Mouse (Mus musculus) lung, postnatal 10 days (tissue): ENCODE data around the gene Zbtb20.

Source experiments
- DNase-seq: peaks from one replicate; pipeline ENCODE4 v3.0.0; 2021

The Zbtb20 gene

GRCm38 (mm10) chr16:42875852-42875980, at the start of gene Zbtb20:
Gene Zbtb20, plus strand, starts transcription at chr16:42875881.
- DNase-seq = no peak

DNA sequence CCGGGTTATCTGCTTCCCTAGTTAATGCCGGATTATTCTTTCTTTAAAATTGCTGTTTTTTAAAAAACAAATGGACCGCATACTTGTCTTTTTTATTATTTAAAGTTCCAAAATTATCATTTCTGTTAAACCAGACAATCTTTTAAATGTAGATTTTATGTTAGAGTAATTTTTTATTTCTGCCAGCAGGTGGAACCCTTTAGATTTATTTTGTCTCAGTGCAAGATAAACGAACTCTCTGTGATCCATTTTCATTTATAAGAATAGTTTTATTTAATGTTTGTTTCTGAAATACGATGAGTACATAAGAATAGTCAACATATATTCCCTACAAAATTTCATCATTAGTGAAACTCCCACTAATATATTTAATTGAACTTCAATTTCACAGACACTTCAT, 39.7 kb upstream of the Zbtb20 start:
- no peak for DNase-seq

DNA sequence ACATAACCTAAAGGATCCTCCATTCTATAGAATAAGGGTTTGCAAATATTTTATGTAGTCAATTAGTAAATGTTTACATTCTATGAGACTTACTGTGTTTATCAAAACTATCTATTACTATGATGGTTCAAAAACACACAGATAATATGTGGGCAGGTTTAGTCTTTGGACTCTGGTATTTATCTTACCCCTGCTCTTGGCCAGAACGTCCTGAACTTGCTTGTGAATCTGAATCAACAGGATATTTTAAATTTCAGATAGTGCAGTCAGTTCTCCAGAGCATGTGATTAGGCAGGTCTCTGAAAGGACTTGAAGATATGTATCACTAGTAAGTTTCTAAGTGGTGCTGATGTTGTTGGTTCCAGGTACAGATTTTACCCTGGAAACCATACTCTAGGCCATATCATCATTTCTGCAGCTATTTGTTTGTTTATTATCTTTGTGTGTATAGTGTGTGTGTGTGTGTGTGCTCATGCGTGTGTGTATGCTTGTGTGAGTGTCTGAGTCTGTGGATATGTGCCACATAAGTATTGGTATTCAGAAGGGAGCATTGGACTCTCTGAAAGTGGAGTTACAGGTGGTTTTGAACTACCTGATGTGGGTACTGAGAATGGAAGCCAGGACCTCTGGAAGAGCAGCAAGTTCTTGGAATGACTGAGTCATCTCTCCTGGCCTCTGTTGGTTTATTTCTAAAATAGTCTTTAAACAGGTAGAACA, 39.1 kb upstream of the Zbtb20 start:
- DNase-seq = no peak

DNA sequence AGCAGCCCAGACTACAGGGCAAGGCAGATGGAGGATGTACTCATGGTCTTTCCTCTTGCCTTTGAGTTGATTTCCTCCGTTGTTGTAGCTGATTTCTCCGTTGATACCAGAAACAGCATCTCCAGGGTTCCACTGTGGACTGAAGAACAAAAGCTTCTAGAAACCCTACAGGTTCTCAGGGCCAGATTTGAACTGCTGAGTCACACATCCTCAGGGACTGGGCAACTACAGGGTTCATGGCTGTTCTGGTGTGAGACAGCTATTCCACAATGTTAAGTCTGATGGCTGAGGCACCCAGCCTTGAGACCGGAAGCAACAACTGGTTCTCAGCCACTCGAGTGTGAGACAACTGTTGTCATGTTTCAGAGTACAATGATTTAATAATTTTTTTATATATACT, 37.5 kb upstream of the Zbtb20 start:
- no peak for DNase-seq

DNA sequence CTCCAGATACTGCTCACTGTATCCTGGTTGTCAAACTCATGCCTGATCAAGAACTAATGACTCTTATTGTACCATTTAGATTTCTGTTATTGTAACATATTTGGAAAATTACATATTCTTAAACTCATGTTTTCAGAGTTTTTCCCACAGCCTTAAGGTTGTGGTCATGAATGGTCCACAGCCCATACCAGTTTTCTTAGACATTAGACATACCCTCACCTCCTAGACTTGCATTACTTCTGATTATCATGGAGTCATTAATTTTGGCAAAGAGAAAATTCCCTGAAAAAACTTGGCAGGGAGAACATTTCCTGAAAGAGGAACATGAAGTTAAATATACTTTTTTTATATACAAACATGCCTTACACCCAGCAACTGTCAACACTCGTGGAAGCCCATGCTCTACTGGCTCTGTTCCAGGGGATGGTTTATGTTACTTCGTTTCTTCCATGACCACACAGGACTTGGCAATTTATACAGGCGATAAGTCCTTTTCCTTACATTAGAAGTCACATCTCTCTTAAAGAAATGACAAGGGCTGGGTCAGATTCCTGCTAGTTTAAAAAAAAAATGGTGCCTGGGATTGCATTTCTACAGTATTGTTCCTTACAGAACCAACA, 18.0 kb upstream of the Zbtb20 start:
- DNase-seq = peak; percentile 13

GRCm38 (mm10) chr16:42859251-42859650, 16.4 kb upstream of the Zbtb20 start:
- DNase-seq = no peak

- DNase-seq = no peak
Measured at GRCm38 (mm10) chr16:42863231-42863630, 12.4 kb upstream of the Zbtb20 start.

GRCm38 (mm10) chr16:42866061-42866460, 9.6 kb upstream of the Zbtb20 start:
- DNase-seq = no peak

DNA sequence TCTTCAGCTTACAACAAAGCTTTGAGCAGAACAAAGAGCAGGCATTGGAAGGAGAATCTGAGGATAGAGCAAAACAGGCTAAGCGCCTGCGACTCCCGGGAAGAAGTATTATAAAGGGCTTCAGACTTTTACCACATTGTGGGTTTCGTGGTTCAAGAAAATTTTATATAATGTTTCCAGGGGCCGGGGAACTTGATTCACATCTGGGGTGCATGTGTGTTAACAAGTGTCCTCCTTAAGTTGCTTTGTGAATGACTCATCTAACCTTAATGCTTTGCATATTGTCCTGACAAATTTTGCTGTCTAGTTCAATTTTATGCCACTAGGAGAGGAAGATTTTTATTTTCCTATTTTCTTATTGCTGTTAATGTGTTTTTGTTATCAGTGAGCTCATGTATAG, 3.6 kb upstream of the Zbtb20 start:
- DNase-seq = no peak

DNA sequence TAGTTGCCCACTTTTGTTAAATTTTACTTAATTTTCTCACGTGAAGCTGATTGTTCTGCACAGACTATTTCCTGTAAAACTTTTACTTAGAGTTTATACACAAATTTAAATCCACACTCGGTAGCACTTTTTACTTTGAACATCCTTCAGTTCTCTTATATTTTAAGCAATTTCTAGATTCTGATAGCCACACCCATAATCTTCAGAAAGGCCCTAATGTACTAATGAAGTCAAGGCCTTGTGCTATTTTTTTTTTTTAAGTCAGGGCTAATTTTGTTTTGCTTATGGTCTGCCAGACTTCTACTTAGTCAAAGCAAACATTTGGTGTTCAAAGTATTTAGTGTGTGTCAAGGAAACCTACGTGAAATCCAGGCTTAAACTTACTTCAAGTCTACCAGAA, 1.7 kb upstream of the Zbtb20 start:
- DNase-seq = no peak

DNA sequence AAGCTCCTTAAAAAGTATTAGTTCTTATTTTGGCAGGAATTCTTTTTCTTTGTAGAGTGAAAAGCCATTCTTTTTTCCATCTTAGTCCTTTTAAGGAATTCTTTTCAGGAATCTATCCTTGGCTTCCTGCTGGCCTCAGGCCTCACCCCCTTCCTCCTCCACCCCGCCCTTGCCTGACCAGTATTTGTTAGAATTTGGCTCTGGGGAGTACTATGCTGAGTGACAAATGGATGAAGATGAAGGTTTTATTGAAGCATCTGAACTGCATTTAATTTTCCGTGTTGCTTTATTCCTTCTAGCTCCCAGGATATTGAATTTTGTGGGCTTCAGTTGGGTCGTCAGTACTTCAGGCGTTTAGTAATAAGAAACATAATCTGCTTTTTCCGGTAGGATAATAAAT, 1.2 kb upstream of the Zbtb20 start:
- DNase-seq = peak; percentile 86

GRCm38 (mm10) chr16:42874910-42875851, 500 bp upstream of the Zbtb20 start:
- DNase-seq = peak; percentile 99

GRCm38 (mm10) chr16:42876021-42877000, 630 bp downstream of the Zbtb20 start:
- peak; percentile 88 for DNase-seq

GRCm38 (mm10) chr16:42880046-42880445, 4.4 kb downstream of the Zbtb20 start:
- DNase-seq = no peak

- no peak for DNase-seq
Measured at GRCm38 (mm10) chr16:42885538-42885937, 9.9 kb downstream of the Zbtb20 start.

DNA sequence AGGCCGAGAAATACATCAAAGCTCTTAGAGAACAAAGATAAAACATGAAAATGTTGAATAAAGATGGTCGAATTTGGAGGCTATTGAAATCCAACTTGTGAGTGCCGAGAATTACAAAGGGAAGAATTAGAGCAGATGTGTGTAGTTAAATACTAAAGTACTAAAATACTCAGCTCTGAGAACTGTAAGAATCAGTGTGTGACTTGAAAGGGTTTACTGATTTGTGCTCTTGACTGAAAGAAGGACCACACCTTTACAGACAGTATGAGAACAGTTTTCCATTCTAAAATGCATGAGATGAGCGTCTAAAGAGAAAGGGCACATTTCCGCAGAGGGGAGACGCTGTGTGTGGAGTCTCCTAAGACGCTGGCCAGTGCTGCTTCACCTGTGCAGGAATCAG, 10.3 kb downstream of the Zbtb20 start:
- DNase-seq = no peak

DNA sequence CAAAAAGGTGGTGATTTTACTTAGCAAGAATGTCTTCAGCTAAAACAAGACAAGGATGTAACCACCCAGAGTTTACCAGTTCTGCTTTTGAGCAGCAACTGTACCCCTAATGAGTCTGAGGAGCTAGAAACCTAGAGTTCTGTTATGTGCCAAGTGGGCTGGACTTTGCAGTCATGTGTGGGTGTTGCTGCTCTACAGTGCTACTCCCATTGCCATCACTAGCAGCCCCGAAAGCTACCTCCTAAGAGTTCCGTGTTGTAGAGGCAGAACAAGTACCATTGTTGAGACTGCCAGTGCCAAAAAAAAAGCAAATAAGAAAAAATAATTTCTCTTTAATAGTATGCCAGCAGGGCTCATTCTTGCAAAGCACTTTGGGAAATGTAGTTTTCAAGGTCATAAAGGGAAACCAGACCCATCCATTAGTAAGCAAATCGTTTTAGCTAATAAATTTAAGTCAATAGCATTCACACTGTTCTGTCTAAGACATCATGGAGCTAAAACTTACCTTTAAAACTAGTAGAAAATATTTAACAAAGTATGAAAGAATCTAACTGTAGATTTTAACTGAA, 21.5 kb downstream of the Zbtb20 start:
- peak; percentile 38 for DNase-seq

DNA sequence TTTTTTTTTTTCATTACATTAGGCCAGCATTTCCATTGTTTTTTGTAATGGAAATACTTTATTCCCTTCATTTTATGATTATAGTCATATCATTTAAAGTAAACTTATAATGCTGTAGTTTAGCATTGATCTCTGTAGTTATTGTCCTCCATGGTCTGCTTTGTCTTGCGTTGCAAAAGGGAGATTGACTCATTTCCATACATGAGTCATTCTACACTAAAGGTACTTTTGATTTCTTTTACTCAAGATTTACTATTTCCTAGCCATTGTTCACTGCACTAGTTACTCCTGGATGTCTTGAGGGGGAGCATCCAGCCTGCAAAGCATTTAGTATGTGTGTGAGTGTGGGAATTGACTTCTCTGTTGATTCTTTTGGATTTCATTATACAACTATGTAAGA, 24.6 kb downstream of the Zbtb20 start:
- no peak for DNase-seq

- DNase-seq = peak; percentile 77
Measured at GRCm38 (mm10) chr16:42907283-42907701, 31.6 kb downstream of the Zbtb20 start.

- no peak for DNase-seq
Measured at GRCm38 (mm10) chr16:42908381-42908780, 32.7 kb downstream of the Zbtb20 start.

GRCm38 (mm10) chr16:42908896-42909295, 33.2 kb downstream of the Zbtb20 start:
- no peak for DNase-seq

DNA sequence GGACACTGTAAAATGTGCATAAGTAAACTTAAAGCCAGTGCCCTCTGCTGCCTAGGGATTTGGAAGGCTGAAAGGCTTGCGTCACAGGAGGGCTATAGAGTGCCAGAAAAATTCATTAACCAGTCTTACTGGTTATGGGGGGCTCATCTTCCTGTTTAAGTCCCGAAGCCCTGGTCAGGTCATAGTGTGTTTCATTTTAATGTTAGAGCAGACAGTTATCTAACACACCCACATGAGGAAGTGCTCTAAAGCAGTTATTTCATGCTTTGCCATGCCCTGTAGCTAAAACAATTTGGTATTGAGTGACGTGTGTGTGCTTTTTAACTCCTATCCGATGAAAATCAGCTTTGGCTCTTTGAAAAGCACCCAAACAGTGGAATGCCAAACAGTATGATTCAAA, 34.3 kb downstream of the Zbtb20 start:
- no peak for DNase-seq

GRCm38 (mm10) chr16:42910716-42911115, 35.0 kb downstream of the Zbtb20 start:
- DNase-seq = peak; percentile 20
